Mouse (Mus musculus): ENCODE results near the gene Lcn12. TPM values are rescaled to one million over a fixed set of nuclear protein-coding genes. Genes with fewer than 3 reads are reported as not detected.

Gene Lcn12
- polyA plus RNA-seq (2017; shearing (Covaris generic)): not detected

GRCm38 (mm10) chr2:25493476-25493961 is at the start of gene Lcn12:
Gene Lcn12 (minus strand): TSS chr2:25493911.

GRCm38 (mm10) chr2:25501593-25502486 is 8.1 kb upstream of the Lcn12 start, which contains the start of gene C8g:
Gene C8g (minus strand): TSS chr2:25501719.

GRCm38 (mm10) chr2:25500576-25501405 is 7.1 kb upstream of the Lcn12 start, which contains the start of gene Fbxw5:
Gene Fbxw5 (plus strand): TSS chr2:25500750.

GRCm38 (mm10) chr2:25469969-25470368 is 23.7 kb downstream of the Lcn12 start, which contains the start of gene Ptgds:
Gene Ptgds (minus strand): TSS chr2:25470046.

GRCm38 (mm10) chr2:25460551-25461309 is 33.0 kb downstream of the Lcn12 start, which contains the start of gene Paxx:
Gene Paxx (minus strand): TSS chr2:25461094.

GRCm38 (mm10) chr2:25456205-25456953 is 37.3 kb downstream of the Lcn12 start, which contains the start of gene Clic3:
Gene Clic3 (plus strand): TSS chr2:25456838.

Other genes starting within 250 kb of the Lcn12 start
- 1 to 10 TPM; 2.1 to 9.4 TPM for gene AL732309.1, start 247.0 kb downstream of the Lcn12 start, polyA plus RNA-seq (2017; shearing (Covaris generic))
- gene Tmem203, start 238.5 kb downstream of the Lcn12 start, polyA plus RNA-seq (2017; shearing (Covaris generic)): 10 to 100 TPM; 31.0 to 41.1 TPM
- gene Tprn, start 231.3 kb downstream of the Lcn12 start, polyA plus RNA-seq (2017; shearing (Covaris generic)): 10 to 100 TPM; 10.9 to 12.4 TPM
- 100 to 1,000 TPM; 140 TPM for gene Ssna1, start 221.5 kb downstream of the Lcn12 start, polyA plus RNA-seq (2017; shearing (Covaris generic))
- 10 to 100 TPM; 78.1 to 84.1 TPM for gene Anapc2, start 221.4 kb downstream of the Lcn12 start, polyA plus RNA-seq (2017; shearing (Covaris generic))
- gene Tmem210, start 205.8 kb downstream of the Lcn12 start, polyA plus RNA-seq (2017; shearing (Covaris generic)): not detected
- not detected for gene Lrrc26, start 204.0 kb downstream of the Lcn12 start, polyA plus RNA-seq (2017; shearing (Covaris generic))
- gene Grin1, start 174.7 kb downstream of the Lcn12 start, polyA plus RNA-seq (2017; shearing (Covaris generic)): under 1 TPM; 0.10 to 0.39 TPM
- gene Man1b1, start 161.6 kb downstream of the Lcn12 start, polyA plus RNA-seq (2017; shearing (Covaris generic)): 10 to 100 TPM; 17.2 to 17.6 TPM
- gene Dpp7, start 137.6 kb downstream of the Lcn12 start, polyA plus RNA-seq (2017; shearing (Covaris generic)): 10 to 100 TPM; 13.0 to 16.1 TPM
- 10 to 100 TPM; 50.7 to 71.9 TPM for gene Uap1l1, start 128.2 kb downstream of the Lcn12 start, polyA plus RNA-seq (2017; shearing (Covaris generic))
- 1 to 10 TPM; 4.3 to 6.6 TPM for gene Sapcd2, start 121.6 kb downstream of the Lcn12 start, polyA plus RNA-seq (2017; shearing (Covaris generic))
- gene Entpd2, start 98.0 kb downstream of the Lcn12 start, polyA plus RNA-seq (2017; shearing (Covaris generic)): under 1 TPM in 1 of 2 experiments, not detected in 1; 0.17 TPM
- gene Npdc1, start 94.6 kb downstream of the Lcn12 start, polyA plus RNA-seq (2017; shearing (Covaris generic)): 1 to 10 TPM; 1.1 to 4.0 TPM
- 10 to 100 TPM; 13.1 to 35.9 TPM for gene Fut7, start 70.6 kb downstream of the Lcn12 start, polyA plus RNA-seq (2017; shearing (Covaris generic))
- 10 to 100 TPM; 20.5 to 67.6 TPM for gene Abca2, start 65.2 kb downstream of the Lcn12 start, polyA plus RNA-seq (2017; shearing (Covaris generic))
- 1 to 10 TPM; 1.1 to 2.4 TPM for gene Clic3, start 37.1 kb downstream of the Lcn12 start, polyA plus RNA-seq (2017; shearing (Covaris generic))
- gene Paxx, start 32.8 kb downstream of the Lcn12 start, polyA plus RNA-seq (2017; shearing (Covaris generic)): 100 to 1,000 TPM in 1 of 2 experiments, 10 to 100 TPM in 1; 95.9 to 106 TPM
- under 1 TPM in 1 of 2 experiments, not detected in 1; 0.63 TPM for gene Ptgds, start 23.9 kb downstream of the Lcn12 start, polyA plus RNA-seq (2017; shearing (Covaris generic))
- gene Fbxw5, start 6.8 kb upstream of the Lcn12 start, polyA plus RNA-seq (2017; shearing (Covaris generic)): 10 to 100 TPM; 64.4 to 86.7 TPM
- gene C8g, start 7.8 kb upstream of the Lcn12 start, polyA plus RNA-seq (2017; shearing (Covaris generic)): 1 to 10 TPM; 5.9 to 6.1 TPM
- 10 to 100 TPM; 52.5 to 80.6 TPM for gene Traf2, start 53.0 kb upstream of the Lcn12 start, polyA plus RNA-seq (2017; shearing (Covaris generic))
- 100 to 1,000 TPM; 327 to 440 TPM for gene Edf1, start 63.9 kb upstream of the Lcn12 start, polyA plus RNA-seq (2017; shearing (Covaris generic))
- gene Mamdc4, start 80.9 kb upstream of the Lcn12 start, polyA plus RNA-seq (2017; shearing (Covaris generic)): 1 to 10 TPM; 1.2 to 1.8 TPM
- 10 to 100 TPM; 51.3 to 89.9 TPM for gene Phpt1, start 81.3 kb upstream of the Lcn12 start, polyA plus RNA-seq (2017; shearing (Covaris generic))
- gene Ajm1, start 87.8 kb upstream of the Lcn12 start, polyA plus RNA-seq (2017; shearing (Covaris generic)): under 1 TPM; 0.58 to 0.69 TPM
- gene Rabl6, start 114.6 kb upstream of the Lcn12 start, polyA plus RNA-seq (2017; shearing (Covaris generic)): 10 to 100 TPM; 30.8 to 31.8 TPM
- gene Ccdc183, start 123.8 kb upstream of the Lcn12 start, polyA plus RNA-seq (2017; shearing (Covaris generic)): not detected
- 1 to 10 TPM; 1.2 to 4.9 TPM for gene Tmem141, start 128.1 kb upstream of the Lcn12 start, polyA plus RNA-seq (2017; shearing (Covaris generic))
- gene Fcna, start 134.1 kb upstream of the Lcn12 start, polyA plus RNA-seq (2017; shearing (Covaris generic)): 1 to 10 TPM; 4.7 to 8.3 TPM
- not detected for gene Lcn8, start 159.2 kb upstream of the Lcn12 start, polyA plus RNA-seq (2017; shearing (Covaris generic))
- gene Lcn5, start 164.0 kb upstream of the Lcn12 start, polyA plus RNA-seq (2017; shearing (Covaris generic)): not detected
- gene Lcn6, start 182.9 kb upstream of the Lcn12 start, polyA plus RNA-seq (2017; shearing (Covaris generic)): under 1 TPM in 1 of 2 experiments, not detected in 1; 0.60 TPM
- gene Lcn10, start 188.8 kb upstream of the Lcn12 start, polyA plus RNA-seq (2017; shearing (Covaris generic)): under 1 TPM; 0.14 to 0.21 TPM
- not detected for gene Obp2a, start 206.1 kb upstream of the Lcn12 start, polyA plus RNA-seq (2017; shearing (Covaris generic))
- 10 to 100 TPM; 57.5 to 58.4 TPM for gene Bmyc, start 212.8 kb upstream of the Lcn12 start, polyA plus RNA-seq (2017; shearing (Covaris generic))
- gene Obp2b, start 243.1 kb upstream of the Lcn12 start, polyA plus RNA-seq (2017; shearing (Covaris generic)): not detected

Data from activated CD4-positive, CD25-positive, alpha-beta regulatory T cell (primary cell).